ENCODE assay signal across 26 mouse cellular contexts in genomic region chr4:154231380-154231779, GRCm38 (mm10).
DNase-seq lines count a peak whose midpoint lies in the region; ATAC-seq and TF ChIP-seq lines count a peak whose summit lies in the region.
"Had no signal": no experiment of that assay in that cellular context is flagged by ENCODE, and none has a peak within 500 bp of the region (broad histone marks: within the 10 kb centered on the region; RNA-seq: fewer than 3 reads in every experiment).

No protein-coding gene starts in this region.

- H3K27ac ChIP-seq in embryonic facial prominence, embryonic 11.5 days (replicated peaks; ENCODE audit: low read depth, low read length), result no peak overlapping the region
- no peak overlapping the region for H3K27ac ChIP-seq in embryonic facial prominence, embryonic 10.5 days (replicated peaks)
- no peak overlapping the region for H3K27ac ChIP-seq in kidney, postnatal 0 days
- no peak overlapping the region for H3K27ac ChIP-seq in midbrain, embryonic 16.5 days (ENCODE audit: low read length)
- H3K27ac ChIP-seq: forebrain, embryonic 13.5 days; forebrain, embryonic 15.5 days had no signal

- H3K27me3 ChIP-seq in embryonic facial prominence, embryonic 11.5 days (ENCODE audit: control insufficient read depth, insufficient read depth, low read length), result no peaks in the 10 kb centered on the region
- H3K27me3 ChIP-seq in embryonic facial prominence, embryonic 10.5 days (replicated peaks; ENCODE audit: low read depth, poor library complexity, severe bottlenecking), result no peaks in the 10 kb centered on the region
- no peaks in the 10 kb centered on the region for H3K27me3 ChIP-seq in kidney, postnatal 0 days (ENCODE audit: insufficient read depth, low read length)
- no peaks in the 10 kb centered on the region for H3K27me3 ChIP-seq in Patski
- H3K27me3 ChIP-seq in midbrain, embryonic 16.5 days (ENCODE audit: control insufficient read depth, insufficient read depth, low read depth, low read length), result no peaks in the 10 kb centered on the region
- H3K27me3 ChIP-seq: CH12.LX; embryonic facial prominence, embryonic 13.5 days; embryonic facial prominence, embryonic 15.5 days; forebrain, embryonic 13.5 days; forebrain, embryonic 15.5 days had no signal

- H3K9me3 ChIP-seq in embryonic facial prominence, embryonic 11.5 days (replicated peaks; ENCODE audit: control insufficient read depth, low read length), result no peaks in the 10 kb centered on the region
- H3K9me3 ChIP-seq in embryonic facial prominence, embryonic 10.5 days, result no peaks in the 10 kb centered on the region
- no peaks in the 10 kb centered on the region for H3K9me3 ChIP-seq in kidney, postnatal 0 days (replicated peaks; ENCODE audit: low read length)
- no peaks in the 10 kb centered on the region for H3K9me3 ChIP-seq in midbrain, embryonic 16.5 days (replicated peaks; ENCODE audit: control insufficient read depth, low read length, poor library complexity, severe bottlenecking)
- H3K9me3 ChIP-seq: embryonic facial prominence, embryonic 13.5 days; embryonic facial prominence, embryonic 15.5 days; forebrain, embryonic 13.5 days; forebrain, embryonic 15.5 days had no signal

- H3K4me1 ChIP-seq in embryonic facial prominence, embryonic 11.5 days (ENCODE audit: control insufficient read depth, insufficient read depth, low read length), result no peaks in the 10 kb centered on the region; the same call in 1 of the 2 replicates
- peaks cover 66% of the 10 kb centered on the region for H3K4me1 ChIP-seq in embryonic facial prominence, embryonic 10.5 days
- H3K4me1 ChIP-seq in kidney, postnatal 0 days (replicated peaks; ENCODE audit: insufficient read depth, low read length), result peaks cover 10% of the 10 kb centered on the region; the same call in 1 of the 2 replicates
- H3K4me1 ChIP-seq in midbrain, embryonic 16.5 days (ENCODE audit: control insufficient read depth, insufficient read depth, low read length), result no peaks in the 10 kb centered on the region
- H3K4me1 ChIP-seq: forebrain, embryonic 15.5 days had no signal

- in situ Hi-C loops in Patski (cut with MboI; ENCODE audit: low pct_unique_long_range_greater_than_20kb), result loop anchor here (25.0 kb wide), 1 partner anchor 1744 kb away; the partner anchor contains the start of genes Kcnab2 and Nphp4

- TF ChIP-seq CTCF in kidney, postnatal 0 days (IDR thresholded peaks at IDR 0.05; ENCODE audit: low read depth), result peak; percentile 19; the same call in 1 of the 2 replicates
- TF ChIP-seq CTCF in Patski (IDR thresholded peaks at IDR 0.05), result no peak

- H3K36me3 ChIP-seq in embryonic facial prominence, embryonic 11.5 days (replicated peaks; ENCODE audit: control insufficient read depth, insufficient read depth, low read depth, low read length), result no peaks in the 10 kb centered on the region
- H3K36me3 ChIP-seq in embryonic facial prominence, embryonic 10.5 days (replicated peaks), result peaks cover 14% of the 10 kb centered on the region
- H3K36me3 ChIP-seq in kidney, postnatal 0 days (ENCODE audit: insufficient read depth, low read length), result no peaks in the 10 kb centered on the region
- H3K36me3 ChIP-seq in midbrain, embryonic 16.5 days (ENCODE audit: control insufficient read depth, insufficient read depth, low read length), result no peaks in the 10 kb centered on the region
- H3K36me3 ChIP-seq: embryonic facial prominence, embryonic 13.5 days; embryonic facial prominence, embryonic 15.5 days; forebrain, embryonic 15.5 days; G1E had no signal

- H3K4me3 ChIP-seq in embryonic facial prominence, embryonic 11.5 days (ENCODE audit: low read depth, low read length), result no peak overlapping the region
- no peak overlapping the region for H3K4me3 ChIP-seq in embryonic facial prominence, embryonic 10.5 days
- H3K4me3 ChIP-seq in kidney, postnatal 0 days (replicated peaks; ENCODE audit: low read depth, low read length), result no peak overlapping the region
- no peak overlapping the region for H3K4me3 ChIP-seq in midbrain, embryonic 16.5 days (ENCODE audit: low read depth, low read length)
- H3K4me3 ChIP-seq: embryonic facial prominence, embryonic 13.5 days; embryonic facial prominence, embryonic 15.5 days; erythroblast, embryonic 14.5 days; forebrain, embryonic 13.5 days; forebrain, embryonic 15.5 days had no signal

- POLR2A ChIA-PET in Patski (lab: Charles Lee), result no interaction called here

- no peak overlapping the region for H3K9ac ChIP-seq in embryonic facial prominence, embryonic 11.5 days (replicated peaks; ENCODE audit: low read length)
- H3K9ac ChIP-seq in kidney, postnatal 0 days (ENCODE audit: low read depth, low read length), result no peak overlapping the region
- H3K9ac ChIP-seq in midbrain, embryonic 16.5 days (ENCODE audit: low read depth, low read length), result no peak overlapping the region
- H3K9ac ChIP-seq: embryonic facial prominence, embryonic 13.5 days; embryonic facial prominence, embryonic 15.5 days; forebrain, embryonic 13.5 days; forebrain, embryonic 15.5 days; forebrain, postnatal 0 days had no signal

- no peak for DNase-seq in embryonic facial prominence, embryonic 11.5 days (ENCODE audit: low spot score)
- DNase-seq in embryonic facial prominence, embryonic 10.5 days (ENCODE audit: low spot score), result no peak
- DNase-seq in kidney, postnatal 0 days (ENCODE audit: low spot score), result no peak
- no peak for DNase-seq in kidney, adult 8-10 months
- DNase-seq in Patski (ENCODE audit: low read depth, low spot score), result peak; percentile 77
- DNase-seq: adrenal gland, adult 2 months; adrenal gland, postnatal 10 days; adrenal gland, postnatal 25 days; B cell, adult 2 months; cerebellum, adult 11 months; cerebellum, adult 18-20 months; cerebellum, adult 8-10 months; cerebellum, adult 9-11 months; cerebellum, postnatal 14 days; cerebellum, postnatal 36 days; embryo, embryonic 11 days; forebrain, postnatal 0 days had no signal

- no peak overlapping the region for H3K4me2 ChIP-seq in embryonic facial prominence, embryonic 11.5 days (ENCODE audit: low read depth, low read length)
- no peak overlapping the region for H3K4me2 ChIP-seq in kidney, postnatal 0 days (ENCODE audit: low read length)
- H3K4me2 ChIP-seq in midbrain, embryonic 16.5 days (ENCODE audit: low read length), result no peak overlapping the region
- H3K4me2 ChIP-seq: embryonic facial prominence, embryonic 13.5 days; embryonic facial prominence, embryonic 15.5 days; forebrain, embryonic 13.5 days; forebrain, embryonic 15.5 days had no signal

- ATAC-seq in embryonic facial prominence, embryonic 11.5 days (replicated peaks; ENCODE audit: insufficient number of reproducible peaks, low FRiP score, low TSS enrichment, low read depth), result 0 out of 2 replicates have a peak, but pooled peaks have one; percentile 22
- no peak for ATAC-seq in kidney, postnatal 0 days (replicated peaks; ENCODE audit: low FRiP score, low read depth)
- ATAC-seq in Patski, result peak; percentile 71
- no peak for ATAC-seq in midbrain, embryonic 16.5 days
- ATAC-seq: CD4-positive, CD25-positive, alpha-beta regulatory T cell, adult 4 months; forebrain, embryonic 13.5 days; forebrain, embryonic 15.5 days had no signal

- CTCF ChIA-PET in Patski (lab: Charles Lee), result no interaction called here

- 80% methylated on average over 7 of the region's 7 CpGs for WGBS in embryonic facial prominence, embryonic 11.5 days
- WGBS in embryonic facial prominence, embryonic 10.5 days, result 81% methylated on average over 7 of the region's 7 CpGs
- WGBS in kidney, postnatal 0 days, result 47% methylated on average over 7 of the region's 7 CpGs
- WGBS in midbrain, embryonic 16.5 days, result 83% methylated on average over 7 of the region's 7 CpGs

Comparison
In these comparisons a context has a peak if more than half of its experiments do, and no peak if none do; other contexts are left out.
1. ATAC-seq: peak in embryonic facial prominence, embryonic 11.5 days (single experiment) and Patski (single experiment); none in kidney, postnatal 0 days (single experiment) and midbrain, embryonic 16.5 days (single experiment).